Mouse (Mus musculus) myocyte (in vitro differentiated cells): ENCODE measurements at regions not wholly inside any gene's neighbourhood (a gene's known extent, or its start where the extent isn't known, plus 50 kb on each side); places are given as distances from the start of the nearest gene placed in this dataset.

ENCODE experiments used
- E2F4 ChIP-seq: IDR thresholded peaks from one replicate; pipeline ENCODE4 v1.6.1; 2011; ENCODE audit warnings: mild to moderate bottlenecking, control low read depth, moderate library complexity; ENCODE audit not compliant: insufficient read depth
- MAX ChIP-seq: IDR thresholded peaks from one replicate; pipeline ENCODE4 v1.6.1; 2011; ENCODE audit warnings: low read depth, mild to moderate bottlenecking, control low read depth
- MYOD1 ChIP-seq, 3 experiments: IDR thresholded peaks; one replicate each; pipeline ENCODE4 v1.6.1; 2011; ENCODE audit warnings: control low read depth in 2 of 3, low read depth in 2 of 3, mild to moderate bottlenecking in 2 of 3, moderate library complexity in 1 of 3; ENCODE audit not compliant: insufficient read length in 2 of 3, control insufficient read depth in 1 of 3
- MYOG ChIP-seq, 3 experiments: IDR thresholded peaks; one replicate each; pipeline ENCODE4 v1.6.1; 2011; ENCODE audit warnings: control low read depth in 2 of 3, low read depth in 2 of 3, mild to moderate bottlenecking in 2 of 3; ENCODE audit not compliant: insufficient read length in 2 of 3, control insufficient read depth in 1 of 3, insufficient read depth in 1 of 3
- POLR2A ChIP-seq: IDR thresholded peaks from one replicate; pipeline ENCODE4 v1.6.1; 2011; ENCODE audit warnings: low read depth, mild to moderate bottlenecking, control low read depth, moderate library complexity; ENCODE audit not compliant: insufficient read length
- POLR2AphosphoS2 ChIP-seq: IDR thresholded peaks from one replicate; pipeline ENCODE4 v1.6.1; 2011; ENCODE audit warnings: low read depth, control low read depth; ENCODE audit not compliant: insufficient read length
- TCF12 ChIP-seq: IDR thresholded peaks from one replicate; pipeline ENCODE4 v1.6.1; 2011; ENCODE audit warnings: mild to moderate bottlenecking, control low read depth; ENCODE audit not compliant: poor library complexity, insufficient read depth, severe bottlenecking
- USF1 ChIP-seq: IDR thresholded peaks from one replicate; pipeline ENCODE4 v1.6.1; 2011; ENCODE audit warnings: low read depth, mild to moderate bottlenecking, control low read depth, moderate library complexity

DNA sequence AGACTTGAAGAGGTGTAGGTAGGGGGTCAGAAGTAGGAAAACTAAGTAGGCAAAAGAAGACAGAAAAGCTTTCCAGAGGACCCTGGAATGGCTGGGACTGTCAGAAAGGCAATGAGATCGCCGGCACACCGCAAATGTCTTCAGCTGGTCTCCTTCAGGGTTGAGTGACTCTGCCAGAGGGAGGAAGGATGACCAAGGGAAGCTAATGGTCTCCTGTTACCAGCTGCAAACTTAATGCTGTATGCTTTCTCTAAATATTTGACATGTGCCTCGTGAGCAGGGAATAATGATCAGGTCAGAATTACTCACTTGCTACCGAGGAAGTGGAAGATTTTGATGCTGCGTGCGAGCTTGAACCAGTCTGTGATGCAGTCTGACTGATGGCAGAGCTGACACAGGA lies 125.2 kb upstream of the Syt6 start:
- TF ChIP-seq POLR2A (no peak), MYOD1 (IDR thresholded peaks at IDR 0.05; ENCODE audit: control insufficient read depth in 1 of 3, insufficient read length in 2 of 3, low read depth in 2 of 3) (no peak), E2F4 (no peak), MYOG (IDR thresholded peaks at IDR 0.05; ENCODE audit: control insufficient read depth in 1 of 3, insufficient read depth in 1 of 3, insufficient read length in 2 of 3, low read depth in 2 of 3) (no peak), POLR2AphosphoS2 (no peak), USF1 (no peak), TCF12 (no peak), MAX (no peak)
